Mouse (Mus musculus): Measurements from ENCODE around the gene Pym1. TPM values are rescaled to one million over a fixed set of nuclear protein-coding genes. Genes with fewer than 3 reads are reported as not detected.

The Pym1 gene
- 23.9 and 26.6 TPM in 2 replicates for polyA plus RNA-seq (2015; fragmentation: Nextera tagmentation; extraction: Ambion mirVana)

DNA sequence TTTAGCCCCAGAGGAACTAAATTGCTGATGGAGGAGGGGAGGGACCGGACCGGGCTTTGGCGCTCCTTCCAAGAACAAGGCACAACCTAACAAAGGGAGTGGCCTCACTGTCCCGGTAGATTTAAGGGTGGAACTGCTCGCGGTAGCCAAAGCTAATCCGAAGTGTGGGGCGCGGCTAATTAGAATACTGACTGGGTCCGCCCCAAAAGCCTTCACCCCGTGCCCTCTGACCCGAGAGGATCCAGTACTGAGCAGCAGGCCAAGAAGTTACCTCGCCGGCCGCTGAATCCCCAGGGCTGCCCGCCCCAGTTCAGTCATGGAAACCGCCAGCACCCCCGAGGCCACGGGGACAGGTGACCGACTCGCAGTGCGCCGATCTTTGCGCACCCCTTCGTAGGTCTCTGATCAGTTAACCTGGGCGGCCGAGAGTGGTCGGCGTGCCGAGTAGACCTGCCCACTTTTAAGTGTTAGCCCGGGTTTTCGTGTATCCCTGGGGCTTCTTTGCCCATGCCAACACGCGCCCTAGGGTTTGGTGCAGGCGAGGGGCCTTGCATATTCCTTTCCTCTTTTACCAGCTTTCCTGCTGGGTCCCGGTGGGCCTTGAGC lies at the start of gene Pym1:
Gene Pym1 (plus strand): TSS at position 244 of the 606 bp plus-strand sequence.

DNA sequence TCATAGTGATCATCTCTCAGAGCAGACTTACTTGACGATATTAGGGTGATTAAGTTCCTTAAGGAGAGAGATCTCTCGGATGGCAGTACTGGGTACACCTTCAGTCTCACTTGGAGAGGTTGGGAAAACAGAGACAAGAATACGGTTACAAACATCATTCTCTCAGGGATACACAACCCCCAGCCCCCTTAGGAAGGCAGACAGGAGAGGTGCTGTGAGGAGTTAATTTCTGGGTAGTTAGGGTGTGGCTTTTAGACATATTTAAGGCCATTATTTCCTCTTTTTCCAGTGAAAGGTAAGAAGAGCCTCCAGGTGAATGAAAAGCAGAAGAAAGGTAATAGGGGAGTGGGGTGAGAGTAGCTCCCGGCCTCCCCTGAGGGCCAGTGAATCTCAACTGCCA lies 43.8 kb upstream of the Pym1 start, which contains the start of gene Pmel:
Gene Pmel (plus strand): TSS at position 301 of the 400 bp plus-strand sequence.

DNA sequence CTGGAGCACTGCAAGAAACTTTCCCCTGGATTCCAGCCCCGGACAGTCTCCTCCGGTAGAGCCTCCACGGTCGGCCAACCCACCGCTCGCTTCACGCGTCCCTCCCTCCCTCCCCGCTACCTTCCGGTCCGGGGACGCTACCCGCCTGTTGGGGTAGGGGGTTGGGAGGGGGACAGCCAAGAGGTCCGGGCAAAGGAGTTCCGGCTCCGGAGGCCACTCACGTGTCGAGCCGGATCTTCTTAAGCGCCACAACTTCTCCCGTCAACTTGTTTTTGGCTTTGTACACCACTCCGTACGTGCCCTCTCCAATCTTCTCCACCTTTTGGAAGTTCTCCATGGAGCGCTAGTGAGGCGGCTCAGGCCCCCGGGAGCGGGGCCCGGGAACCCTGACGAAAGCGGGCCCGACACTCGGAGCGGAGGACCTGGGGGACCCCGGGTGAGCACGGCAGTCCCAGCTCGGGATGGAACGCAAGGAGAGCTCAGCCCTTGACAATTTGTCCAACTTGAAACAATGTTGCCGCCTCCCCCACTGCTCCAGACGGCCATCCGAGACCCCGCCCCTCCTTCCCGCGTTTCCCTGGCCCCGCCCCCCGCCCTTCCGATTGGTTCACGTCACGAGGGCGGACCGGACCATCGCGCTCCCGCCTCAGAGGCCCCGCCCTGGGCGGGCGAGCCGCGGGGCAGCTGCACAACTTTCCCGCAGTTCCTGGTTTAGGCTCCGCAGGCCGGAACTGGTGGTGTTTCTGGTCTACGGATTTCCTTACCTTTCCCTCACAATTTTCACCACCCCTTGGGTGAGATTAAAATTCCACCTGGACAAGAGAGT lies 43.0 kb upstream of the Pym1 start, which contains the start of gene Cdk2:
Gene Cdk2 (minus strand): TSS at position 541 of the 826 bp plus-strand sequence.

DNA sequence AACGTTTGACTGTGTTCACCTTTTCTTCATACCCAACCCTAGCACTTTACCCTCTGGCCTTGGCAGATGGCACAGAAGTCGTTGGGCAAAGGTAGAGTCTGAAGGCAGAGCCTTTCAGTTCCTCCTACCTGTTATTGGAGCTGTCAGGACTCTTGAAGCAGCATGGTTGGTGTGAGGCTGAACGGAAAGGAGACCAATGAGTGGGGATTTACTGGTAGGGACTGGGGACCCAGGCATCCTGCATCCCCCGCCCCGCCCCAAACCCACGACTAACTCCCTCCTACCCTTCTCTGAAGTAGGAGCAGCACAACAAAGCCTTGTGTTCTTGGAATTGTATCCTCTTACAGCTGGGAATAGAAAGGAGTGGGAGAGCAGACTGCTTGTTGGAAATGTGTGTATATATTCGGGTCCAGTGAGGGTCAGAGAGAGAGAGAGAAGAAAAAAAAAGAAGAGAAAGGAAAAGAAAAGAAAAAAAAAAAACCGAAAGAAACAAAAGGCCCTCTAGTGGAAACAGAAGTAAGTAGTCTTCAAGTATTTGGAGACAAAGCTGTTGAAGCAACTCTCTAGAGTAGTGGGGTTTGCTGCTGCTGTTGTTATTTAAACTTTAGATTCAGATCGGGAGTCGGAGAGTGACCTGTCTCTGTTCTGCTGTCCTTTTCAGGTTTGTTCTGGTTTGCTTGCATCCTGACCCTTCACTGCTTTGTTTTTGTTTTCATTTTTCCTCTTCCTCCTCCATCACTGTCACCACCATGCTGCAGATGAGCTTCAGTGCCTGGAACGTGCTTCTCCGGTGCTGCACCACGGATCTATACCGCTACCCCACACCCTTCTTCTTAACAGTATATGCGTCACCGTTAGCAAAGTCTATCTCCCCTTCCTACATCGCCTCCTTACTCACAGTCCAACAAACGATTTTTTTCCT lies 2.7 kb upstream of the Pym1 start, which contains the start of gene Dgka:
Gene Dgka (minus strand): TSS at position 176 of the 922 bp plus-strand sequence.

DNA sequence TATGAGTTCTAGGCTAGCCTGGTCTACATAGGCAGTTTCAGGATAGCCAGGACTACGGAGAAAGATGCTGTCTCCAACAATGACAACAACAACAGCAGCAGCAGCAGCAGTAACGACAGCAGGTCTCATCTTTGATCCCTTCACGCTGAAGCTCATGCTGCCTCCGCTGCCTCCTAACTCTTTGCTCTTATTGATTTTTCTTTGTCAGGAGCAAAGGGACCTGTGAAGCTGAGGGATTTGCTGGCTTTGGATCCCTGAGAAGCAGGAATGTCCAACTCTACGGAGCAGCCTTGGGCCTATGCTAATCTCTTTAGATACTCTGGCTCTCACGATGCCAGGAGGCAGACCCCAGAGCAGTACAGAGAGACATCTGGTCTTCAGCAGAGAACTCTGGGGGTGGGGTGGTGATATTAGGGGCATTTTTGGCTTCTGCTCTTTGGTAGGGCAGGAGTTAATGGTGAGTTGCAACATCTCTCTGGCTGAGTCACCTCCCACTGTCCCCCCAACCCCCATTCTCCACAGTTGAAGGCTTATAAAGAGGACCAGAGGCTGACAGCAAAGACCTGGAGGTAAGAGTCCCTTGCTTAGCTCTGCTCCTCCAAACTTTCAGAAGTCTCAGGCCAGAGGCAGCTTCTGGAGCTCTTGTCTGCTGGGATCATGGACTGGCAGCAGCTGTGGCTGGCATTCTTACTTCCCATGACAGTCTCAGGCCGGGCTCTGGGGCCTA lies 42.9 kb downstream of the Pym1 start, which contains the start of gene Mmp19:
Gene Mmp19 (plus strand): TSS at position 513 of the 727 bp plus-strand sequence.

DNA sequence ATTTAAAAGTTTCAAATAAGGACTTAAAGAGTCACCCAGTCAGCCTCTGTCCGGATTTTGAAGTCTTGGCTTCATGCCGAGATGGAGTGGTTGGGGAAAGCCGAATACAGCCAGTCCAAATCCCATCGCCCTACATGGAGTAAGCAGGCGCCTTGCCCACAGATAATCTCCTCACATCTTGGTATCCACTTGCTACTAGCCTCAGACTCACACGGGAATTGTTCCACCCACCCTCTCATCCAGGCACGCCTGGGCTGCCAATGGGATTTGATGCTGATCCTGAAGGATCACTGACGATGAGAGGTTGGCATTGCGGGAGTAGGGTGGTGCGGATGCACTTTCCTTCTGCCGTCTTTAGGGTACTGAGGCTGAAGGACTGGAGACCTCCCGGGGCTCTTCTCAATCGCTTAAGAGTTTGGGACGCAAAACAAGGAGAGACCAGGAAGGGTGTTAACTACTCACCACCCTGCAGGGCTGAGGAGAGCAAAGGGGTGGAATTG lies 56.1 kb downstream of the Pym1 start, which contains the start of gene Dnajc14:
Gene Dnajc14 (plus strand): TSS at position 292 of the 500 bp plus-strand sequence.

DNA sequence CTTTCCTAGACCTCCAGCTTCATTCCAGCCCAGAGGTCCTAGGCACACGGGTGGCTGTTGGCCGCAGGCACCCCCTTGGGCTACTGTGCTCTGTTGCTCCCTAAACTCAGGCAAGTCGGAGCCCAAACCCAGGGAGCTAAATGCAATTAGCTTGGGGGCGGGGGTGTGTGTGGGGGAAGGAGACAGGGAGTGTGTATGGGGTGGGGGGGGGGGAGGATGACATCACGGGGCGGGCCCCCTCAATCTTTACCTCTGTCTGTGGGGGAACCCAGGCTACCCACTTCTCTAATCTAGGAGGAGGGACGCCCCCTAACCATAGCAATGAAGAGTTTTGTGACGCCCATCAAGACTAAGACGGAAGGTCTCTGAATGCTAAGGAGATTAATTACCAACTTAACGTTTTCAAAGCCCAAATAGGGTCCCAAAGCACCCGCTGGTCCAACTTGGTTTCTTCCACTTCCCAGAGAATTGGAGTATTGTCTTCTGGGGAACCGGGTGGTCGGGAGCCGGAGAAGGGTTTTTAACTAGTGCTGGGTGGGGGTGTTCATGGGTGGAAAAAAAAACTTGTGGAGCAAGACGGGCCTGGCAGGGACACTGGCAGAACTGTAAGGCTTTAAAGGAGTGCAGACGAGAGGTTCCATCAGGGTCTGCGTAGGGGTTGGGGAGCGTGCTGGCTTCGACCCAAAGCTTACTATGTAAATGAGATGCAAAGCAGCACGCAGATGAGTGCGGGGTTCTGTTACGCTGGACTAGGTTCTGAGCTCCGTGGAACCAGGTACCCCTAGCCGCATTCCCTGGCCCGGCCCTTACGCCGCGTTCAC lies 56.8 kb downstream of the Pym1 start, which contains the start of gene Tmem198b:
Gene Tmem198b (minus strand): TSS at position 100 of the 821 bp plus-strand sequence.

Other genes starting within 250 kb of the Pym1 start
- 3.4 and 3.7 TPM in 2 replicates for gene Myl6b, start 249.2 kb upstream of the Pym1 start, polyA plus RNA-seq (2015; fragmentation: Nextera tagmentation; extraction: Ambion mirVana)
- gene Esyt1, start 222.0 kb upstream of the Pym1 start, polyA plus RNA-seq (2015; fragmentation: Nextera tagmentation; extraction: Ambion mirVana): 19.0 and 22.8 TPM in 2 replicates
- 6.2 and 7.0 TPM in 2 replicates for gene Zc3h10, start 200.1 kb upstream of the Pym1 start, polyA plus RNA-seq (2015; fragmentation: Nextera tagmentation; extraction: Ambion mirVana)
- gene Rpl41, start 198.6 kb upstream of the Pym1 start, polyA plus RNA-seq (2015; fragmentation: Nextera tagmentation; extraction: Ambion mirVana): 3,867 and 4,026 TPM in 2 replicates
- 154 and 167 TPM in 2 replicates for gene Pa2g4, start 181.9 kb upstream of the Pym1 start, polyA plus RNA-seq (2015; fragmentation: Nextera tagmentation; extraction: Ambion mirVana)
- gene Erbb3, start 158.2 kb upstream of the Pym1 start, polyA plus RNA-seq (2015; fragmentation: Nextera tagmentation; extraction: Ambion mirVana): 0.41 and 0.51 TPM in 2 replicates
- gene Rps26, start 121.1 kb upstream of the Pym1 start, polyA plus RNA-seq (2015; fragmentation: Nextera tagmentation; extraction: Ambion mirVana): 871 and 883 TPM in 2 replicates
- gene Ikzf4, start 101.9 kb upstream of the Pym1 start, polyA plus RNA-seq (2015; fragmentation: Nextera tagmentation; extraction: Ambion mirVana): 0.34 and 0.95 TPM in 2 replicates
- gene Suox, start 73.8 kb upstream of the Pym1 start, polyA plus RNA-seq (2015; fragmentation: Nextera tagmentation; extraction: Ambion mirVana): 2.7 and 3.1 TPM in 2 replicates
- gene Rab5b, start 51.6 kb upstream of the Pym1 start, polyA plus RNA-seq (2015; fragmentation: Nextera tagmentation; extraction: Ambion mirVana): 28.3 and 31.8 TPM in 2 replicates
- 0.48 and 0.61 TPM in 2 replicates for gene Pmel, start 43.7 kb upstream of the Pym1 start, polyA plus RNA-seq (2015; fragmentation: Nextera tagmentation; extraction: Ambion mirVana)
- 69.6 and 73.1 TPM in 2 replicates for gene Cdk2, start 42.9 kb upstream of the Pym1 start, polyA plus RNA-seq (2015; fragmentation: Nextera tagmentation; extraction: Ambion mirVana)
- 3.3 and 5.3 TPM in 2 replicates for gene Dgka, start 3.0 kb upstream of the Pym1 start, polyA plus RNA-seq (2015; fragmentation: Nextera tagmentation; extraction: Ambion mirVana)
- 0.67 and 1.2 TPM in 2 replicates for gene Mmp19, start 43.0 kb downstream of the Pym1 start, polyA plus RNA-seq (2015; fragmentation: Nextera tagmentation; extraction: Ambion mirVana)
- 21.1 and 26.6 TPM in 2 replicates for gene Dnajc14, start 56.2 kb downstream of the Pym1 start, polyA plus RNA-seq (2015; fragmentation: Nextera tagmentation; extraction: Ambion mirVana)
- 3.9 and 6.1 TPM in 2 replicates for gene Tmem198b, start 56.5 kb downstream of the Pym1 start, polyA plus RNA-seq (2015; fragmentation: Nextera tagmentation; extraction: Ambion mirVana)
- 118 and 139 TPM in 2 replicates for gene Sarnp, start 69.4 kb downstream of the Pym1 start, polyA plus RNA-seq (2015; fragmentation: Nextera tagmentation; extraction: Ambion mirVana)
- 68.8 and 73.7 TPM in 2 replicates for gene Ormdl2, start 73.8 kb downstream of the Pym1 start, polyA plus RNA-seq (2015; fragmentation: Nextera tagmentation; extraction: Ambion mirVana)
- gene Gdf11, start 143.8 kb downstream of the Pym1 start, polyA plus RNA-seq (2015; fragmentation: Nextera tagmentation; extraction: Ambion mirVana): 0.82 and 1.2 TPM in 2 replicates
- 240 and 284 TPM in 2 replicates for gene Cd63, start 153.1 kb downstream of the Pym1 start, polyA plus RNA-seq (2015; fragmentation: Nextera tagmentation; extraction: Ambion mirVana)
- gene Rdh5, start 175.0 kb downstream of the Pym1 start, polyA plus RNA-seq (2015; fragmentation: Nextera tagmentation; extraction: Ambion mirVana): 4.8 and 5.9 TPM in 2 replicates
- 116 and 145 TPM in 2 replicates for gene Bloc1s1, start 176.1 kb downstream of the Pym1 start, polyA plus RNA-seq (2015; fragmentation: Nextera tagmentation; extraction: Ambion mirVana)
- gene Itga7, start 185.9 kb downstream of the Pym1 start, polyA plus RNA-seq (2015; fragmentation: Nextera tagmentation; extraction: Ambion mirVana): 2.5 and 3.2 TPM in 2 replicates
- gene Mettl7b, start 213.1 kb downstream of the Pym1 start, polyA plus RNA-seq (2015; fragmentation: Nextera tagmentation; extraction: Ambion mirVana): 0.10 TPM in 1 of 2 replicates, not detected in the other
- gene Olfr9, start 241.5 kb downstream of the Pym1 start, polyA plus RNA-seq (2015; fragmentation: Nextera tagmentation; extraction: Ambion mirVana): not detected in 2 replicates

Data from spleen, postnatal 0 days (tissue).